Mouse (Mus musculus): ENCODE measurements around the gene Bend3.

The Bend3 gene

GRCm38 (mm10) chr10:43478751-43479435 is at the start of gene Bend3:
TSS of gene Bend3 (plus strand) at chr10:43478831.
- DNase-seq (ENCODE audit: low spot score in 2 of 2) = peak; percentile 63 to 72

- DNase-seq (ENCODE audit: low spot score in 2 of 2) = no peak
Observed at GRCm38 (mm10) chr10:43430606-43431005, 48.0 kb upstream of the Bend3 start.

- no peak for DNase-seq (ENCODE audit: low spot score in 2 of 2)
Observed at GRCm38 (mm10) chr10:43434326-43434725, 44.3 kb upstream of the Bend3 start.

GRCm38 (mm10) chr10:43435757-43436156 is 42.9 kb upstream of the Bend3 start:
- DNase-seq (ENCODE audit: low spot score in 2 of 2) = no peak

GRCm38 (mm10) chr10:43439492-43439941 is 39.1 kb upstream of the Bend3 start:
- DNase-seq (ENCODE audit: low spot score in 2 of 2) = no peak

- no peak for DNase-seq (ENCODE audit: low spot score in 2 of 2)
Observed at GRCm38 (mm10) chr10:43440050-43440449, 38.6 kb upstream of the Bend3 start.

- no peak for DNase-seq (ENCODE audit: low spot score in 2 of 2)
Observed at GRCm38 (mm10) chr10:43440981-43441740, 37.5 kb upstream of the Bend3 start.

- DNase-seq (ENCODE audit: low spot score in 2 of 2) = no peak
Observed at GRCm38 (mm10) chr10:43448656-43449055, 30.0 kb upstream of the Bend3 start.

- DNase-seq (ENCODE audit: low spot score in 2 of 2) = peak; percentile 50 to 75
Observed at GRCm38 (mm10) chr10:43451848-43452662, 26.6 kb upstream of the Bend3 start.

GRCm38 (mm10) chr10:43452663-43452996 is 26.0 kb upstream of the Bend3 start:
- DNase-seq (ENCODE audit: low spot score in 2 of 2) = no peak

GRCm38 (mm10) chr10:43454219-43454618 is 24.4 kb upstream of the Bend3 start:
- DNase-seq (ENCODE audit: low spot score in 2 of 2) = no peak

GRCm38 (mm10) chr10:43454671-43455070 is 24.0 kb upstream of the Bend3 start:
- no peak for DNase-seq (ENCODE audit: low spot score in 2 of 2)

GRCm38 (mm10) chr10:43462821-43463220 is 15.8 kb upstream of the Bend3 start:
- DNase-seq (ENCODE audit: low spot score in 2 of 2) = no peak

- no peak for DNase-seq (ENCODE audit: low spot score in 2 of 2)
Observed at GRCm38 (mm10) chr10:43463227-43463626, 15.4 kb upstream of the Bend3 start.

- DNase-seq (ENCODE audit: low spot score in 2 of 2) = no peak
Observed at GRCm38 (mm10) chr10:43466223-43466622, 12.4 kb upstream of the Bend3 start.

GRCm38 (mm10) chr10:43467659-43468058 is 11.0 kb upstream of the Bend3 start:
- no peak for DNase-seq (ENCODE audit: low spot score in 2 of 2)

GRCm38 (mm10) chr10:43468293-43468692 is 10.3 kb upstream of the Bend3 start:
- no peak for DNase-seq (ENCODE audit: low spot score in 2 of 2)

- DNase-seq (ENCODE audit: low spot score in 2 of 2) = no peak
Observed at GRCm38 (mm10) chr10:43475376-43475775, 3.3 kb upstream of the Bend3 start.

- DNase-seq (ENCODE audit: low spot score in 2 of 2) = no peak
Observed at GRCm38 (mm10) chr10:43477459-43477858, 1.2 kb upstream of the Bend3 start.

- peak; percentile 37 to 44 for DNase-seq (ENCODE audit: low spot score in 2 of 2)
Observed at GRCm38 (mm10) chr10:43477865-43478681, 558 bp upstream of the Bend3 start.

GRCm38 (mm10) chr10:43479436-43480157 is 966 bp downstream of the Bend3 start:
- DNase-seq (ENCODE audit: low spot score in 2 of 2) = peak; percentile 54 to 74

All from frontal cortex, postnatal 10 days (tissue).